Mouse (Mus musculus) forebrain, embryonic 16.5 days (tissue): Measurements from ENCODE around the gene Usp3. TPM values are rescaled to one million over a fixed set of nuclear protein-coding genes. Genes with fewer than 3 reads are reported as not detected.

Source experiments
- ATAC-seq: fragments of 200-750 bp; cut with Nextera tagmentation; 2 replicates; pipeline ENCODE4 v1.8.0; 2017; ENCODE audit warnings: mild to moderate bottlenecking, moderate library complexity
- H3K27ac ChIP-seq: fragments of 300-500 bp; sonication (generic); 2 replicates; pipeline ENCODE4 v1.5.1; 2014; ENCODE audit warnings: low read length, control low read depth
- H3K27me3 ChIP-seq: fragments of 300-500 bp; sonication (generic); replicated peaks from 2 replicates; pipeline ENCODE4 v1.6.1; 2014; ENCODE audit warnings: low read length; ENCODE audit not compliant: control insufficient read depth, insufficient read depth
- H3K36me3 ChIP-seq: fragments of 300-500 bp; sonication (generic); 2 replicates; pipeline ENCODE4 v1.6.1; 2014; ENCODE audit not compliant: control insufficient read depth, insufficient read depth
- H3K4me1 ChIP-seq: fragments of 300-500 bp; sonication (generic); replicated peaks from 2 replicates; pipeline ENCODE4 v1.6.1; 2014; ENCODE audit warnings: low read length; ENCODE audit not compliant: control insufficient read depth, insufficient read depth
- H3K4me2 ChIP-seq: fragments of 300-500 bp; sonication (generic); 2 replicates; pipeline ENCODE4 v1.6.1; 2014; ENCODE audit warnings: mild to moderate bottlenecking, low read length, control low read depth
- H3K4me3 ChIP-seq: fragments of 300-500 bp; sonication (generic); replicated peaks from 2 replicates; pipeline ENCODE4 v1.5.1; 2014; ENCODE audit warnings: mild to moderate bottlenecking, low read length, control low read depth
- H3K9ac ChIP-seq: fragments of 300-500 bp; sonication (generic); replicated peaks from 2 replicates; pipeline ENCODE4 v1.6.1; 2014; ENCODE audit warnings: low read depth, low read length, control low read depth
- H3K9me3 ChIP-seq: fragments of 300-500 bp; sonication (generic); 2 replicates; pipeline ENCODE4 v1.6.1; 2016; ENCODE audit warnings: low read length; ENCODE audit not compliant: control insufficient read depth
- WGBS: fragments of 180-500 bp; shearing (Covaris S2); extraction: QIAGEN DNeasy Blood & Tissue Kit; methylation state at CpG from one replicate; pipeline ENCODE4 v1.1.7; 2014; 5-methylcytosine and 5-hydroxymethylcytosine counted together
- polyA plus RNA-seq: library from polyadenylated mRNA; unstranded; fragments of >200 nt; fragmentation: Nextera tagmentation; extraction: Ambion mirVana; gene quantifications from 2 replicates; pipeline ENCODE4 v1.2.1, GENCODE M21; 2015

Gene Usp3
- polyA plus RNA-seq, 1 experiment from 2014 or later, result 93.0 TPM

GRCm38 (mm10) chr9:66606851-66607250 is 13.9 kb upstream of the Usp3 start:
- ATAC-seq, result no peak
- 56% methylated on average over 12 of the region's 12 CpGs for WGBS
- Histone ChIP-seq H3K27ac (no peak overlapping the region), H3K4me2 (no peak overlapping the region), H3K27me3 (no peaks in the 10 kb centered on the region), H3K36me3 (no peaks in the 10 kb centered on the region), H3K4me1 (peaks cover 6% of the 10 kb centered on the region), H3K9me3 (no peaks in the 10 kb centered on the region), H3K9ac (no peak overlapping the region), H3K4me3 (no peak overlapping the region)

DNA sequence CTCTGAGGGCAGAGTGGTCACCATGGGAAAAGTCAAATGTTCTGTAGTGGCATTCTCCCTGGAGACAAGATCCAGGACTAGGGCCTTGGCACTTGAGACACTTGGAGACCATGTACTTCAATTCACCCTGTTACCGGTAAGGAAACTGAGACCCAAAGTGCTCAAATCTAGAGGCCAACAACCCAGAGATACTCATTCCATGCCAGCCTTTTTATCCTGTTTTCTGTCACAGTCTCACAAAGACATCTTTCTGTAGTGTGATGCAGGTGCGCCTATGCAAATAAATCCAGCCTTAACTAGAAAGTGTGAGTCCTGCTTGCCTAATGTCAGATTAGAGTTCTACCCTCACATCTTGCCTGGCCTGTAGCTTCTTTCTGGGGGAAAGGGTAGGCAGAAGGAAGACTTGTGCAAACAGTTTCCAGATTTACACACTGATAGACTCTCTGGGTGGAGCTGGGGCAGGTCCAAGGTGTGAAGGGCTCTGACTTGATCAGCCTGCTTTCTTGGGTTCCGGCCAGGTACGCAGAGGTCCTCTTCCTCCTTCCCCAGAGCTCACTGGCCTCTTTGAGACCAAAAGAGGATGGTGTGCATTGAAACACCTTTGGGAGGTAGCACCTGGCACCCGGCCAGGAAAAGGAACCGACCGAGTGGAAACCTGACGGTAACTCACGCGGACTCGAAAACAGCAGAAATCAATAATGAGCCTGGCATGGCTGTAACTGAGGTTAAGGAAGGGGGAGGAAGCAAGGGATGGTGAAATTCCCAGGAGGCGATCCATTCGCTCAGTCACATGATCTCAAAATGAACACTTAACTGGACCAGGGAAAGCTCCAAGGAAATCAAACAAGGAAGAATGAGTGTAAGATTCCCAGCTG is 13.2 kb upstream of the Usp3 start:
- H3K4me3 ChIP-seq, result no peak overlapping the region
- WGBS, result 53% methylated on average over 13 of the region's 13 CpGs
- H3K36me3 ChIP-seq, result no peaks in the 10 kb centered on the region
- H3K9ac ChIP-seq, result no peak overlapping the region
- ATAC-seq, result no peak
- no peaks in the 10 kb centered on the region for H3K4me1 ChIP-seq
- no peak overlapping the region for H3K27ac ChIP-seq
- H3K4me2 ChIP-seq, result no peak overlapping the region
- H3K9me3 ChIP-seq, result no peaks in the 10 kb centered on the region
- no peaks in the 10 kb centered on the region for H3K27me3 ChIP-seq

DNA sequence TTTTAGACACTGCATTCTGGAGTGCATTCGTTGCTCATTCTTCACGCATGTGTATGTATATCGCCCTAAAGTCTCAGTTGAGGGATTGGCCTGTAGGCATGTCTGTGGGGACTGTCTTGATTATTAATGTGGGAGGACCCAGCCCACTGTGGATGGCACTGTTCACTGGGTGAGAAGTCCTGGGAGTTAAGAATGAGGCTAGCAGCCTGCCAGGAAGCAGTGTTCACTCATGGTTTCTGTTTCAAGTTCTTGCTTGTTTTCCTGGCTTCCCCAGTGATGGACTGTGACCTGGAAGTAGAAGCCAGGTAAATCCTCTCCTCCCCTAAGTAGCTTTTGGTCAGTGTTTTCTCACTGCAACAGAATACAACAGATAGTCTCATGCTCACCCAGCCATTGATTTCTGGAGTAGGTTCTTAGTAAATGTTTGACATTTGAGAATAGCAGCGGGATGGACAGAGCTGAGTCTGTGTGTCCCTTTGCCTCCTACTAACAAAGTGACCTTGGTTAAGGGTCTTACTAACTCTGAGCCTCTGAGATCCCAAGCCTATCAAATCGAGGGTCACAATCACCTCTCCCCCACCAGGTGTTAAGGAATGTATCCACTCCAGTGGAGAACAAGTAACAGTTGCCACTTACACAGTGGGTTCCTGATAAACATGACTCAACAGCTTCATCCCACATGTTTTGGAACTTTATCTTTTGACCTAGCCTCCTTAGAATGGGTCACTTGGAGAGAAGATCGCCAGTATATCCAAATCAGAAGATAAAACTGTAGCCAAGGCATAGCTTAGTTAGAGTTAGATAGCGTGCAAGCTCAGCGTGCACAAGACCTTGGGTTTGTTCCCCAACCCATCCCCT is 11.6 kb upstream of the Usp3 start:
- Histone ChIP-seq H3K4me2 (no peak overlapping the region), H3K27me3 (no peaks in the 10 kb centered on the region), H3K9ac (no peak overlapping the region), H3K36me3 (no peaks in the 10 kb centered on the region), H3K4me1 (no peaks in the 10 kb centered on the region), H3K27ac (no peak overlapping the region), H3K4me3 (no peak overlapping the region), H3K9me3 (no peaks in the 10 kb centered on the region)
- ATAC-seq, result no peak
- WGBS, result 92% methylated on average over 8 of the region's 8 CpGs

DNA sequence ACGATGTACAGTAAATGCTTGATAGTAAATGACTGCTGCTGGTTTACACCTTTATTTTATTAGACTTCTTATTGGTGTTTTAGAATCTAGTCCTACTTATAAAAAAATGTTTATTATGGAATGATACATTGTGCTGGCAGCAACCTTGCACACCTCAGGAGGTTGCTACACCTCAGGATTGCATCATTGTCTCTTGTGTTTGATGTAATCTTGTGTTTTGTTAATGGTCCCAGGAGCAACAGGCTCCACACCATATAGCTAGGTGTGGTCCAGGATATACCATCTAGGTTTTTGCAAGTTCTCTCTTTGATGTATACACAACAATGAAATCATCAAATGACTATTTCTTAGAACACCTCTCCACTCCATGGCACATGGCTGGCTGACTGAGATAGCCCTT is 11.0 kb upstream of the Usp3 start:
- WGBS, result 94% methylated on average over 1 of the region's 1 CpGs
- H3K4me2 ChIP-seq, result no peak overlapping the region
- no peak for ATAC-seq

DNA sequence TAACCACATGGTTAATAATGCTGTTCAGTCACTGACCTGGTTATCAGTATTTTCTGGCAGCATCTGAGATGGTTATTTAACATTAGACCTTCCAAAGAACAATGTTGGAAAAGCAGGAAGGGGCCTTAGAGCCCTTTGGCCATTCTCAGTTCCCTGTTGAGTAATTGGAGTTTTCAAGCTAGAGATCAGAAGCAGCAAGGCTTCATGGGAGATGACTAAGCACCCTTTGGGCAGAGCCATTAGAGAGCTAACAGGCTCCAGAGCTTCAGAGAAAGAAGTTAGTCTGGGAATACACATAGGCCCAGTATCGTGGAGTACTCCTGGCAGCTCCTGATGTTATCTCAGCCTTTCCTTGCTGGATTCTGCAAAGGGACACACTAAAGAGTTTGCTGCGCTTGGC is 8.1 kb upstream of the Usp3 start:
- Histone ChIP-seq H3K4me3 (no peak overlapping the region), H3K36me3 (no peaks in the 10 kb centered on the region), H3K27ac (no peak overlapping the region), H3K9me3 (no peaks in the 10 kb centered on the region), H3K4me1 (no peaks in the 10 kb centered on the region), H3K9ac (no peak overlapping the region), H3K4me2 (no peak overlapping the region), H3K27me3 (no peaks in the 10 kb centered on the region)
- no peak for ATAC-seq
- 86% methylated on average over 2 of the region's 2 CpGs for WGBS

More for the DNA sequence above, 11.0 kb upstream of the Usp3 start:
- Histone ChIP-seq H3K36me3 (no peaks in the 10 kb centered on the region), H3K9ac (no peak overlapping the region), H3K27ac (no peak overlapping the region), H3K4me3 (no peak overlapping the region), H3K27me3 (no peaks in the 10 kb centered on the region), H3K4me1 (no peaks in the 10 kb centered on the region), H3K9me3 (no peaks in the 10 kb centered on the region)

DNA sequence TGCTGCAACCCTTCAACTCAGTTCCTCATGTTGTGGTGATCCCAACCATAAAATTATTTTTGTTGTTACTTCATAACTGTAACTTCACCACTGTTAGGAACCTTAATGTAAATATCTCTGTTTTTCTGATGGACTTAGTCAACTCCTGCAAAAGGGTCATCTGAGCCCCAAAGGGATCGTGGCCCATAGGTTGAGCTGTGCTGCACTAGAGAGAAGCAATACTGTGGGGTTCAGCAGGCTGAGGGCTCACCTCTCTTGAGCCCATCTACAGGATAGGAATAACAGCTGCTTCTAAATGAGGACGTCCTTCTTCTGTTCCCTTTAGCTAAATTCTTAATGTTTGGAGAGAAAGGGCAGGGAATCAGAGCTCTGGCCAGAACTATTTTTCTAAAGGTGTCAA is 7.6 kb upstream of the Usp3 start:
- Histone ChIP-seq H3K9me3 (no peaks in the 10 kb centered on the region), H3K36me3 (no peaks in the 10 kb centered on the region), H3K4me2 (no peak overlapping the region), H3K4me3 (no peak overlapping the region), H3K27ac (no peak overlapping the region), H3K9ac (no peak overlapping the region), H3K4me1 (no peaks in the 10 kb centered on the region), H3K27me3 (no peaks in the 10 kb centered on the region)
- ATAC-seq, result no peak
- WGBS, result 78% methylated on average over 2 of the region's 2 CpGs

- Histone ChIP-seq H3K4me2 (no peak overlapping the region), H3K4me3 (no peak overlapping the region), H3K27me3 (no peaks in the 10 kb centered on the region), H3K4me1 (no peaks in the 10 kb centered on the region), H3K36me3 (no peaks in the 10 kb centered on the region), H3K9ac (no peak overlapping the region), H3K9me3 (no peaks in the 10 kb centered on the region), H3K27ac (no peak overlapping the region)
- ATAC-seq, result no peak
- WGBS, result 9% methylated on average over 4 of the region's 4 CpGs
Measured at GRCm38 (mm10) chr9:66599577-66599976, 6.6 kb upstream of the Usp3 start.

- no peak overlapping the region for H3K9ac ChIP-seq
- H3K9me3 ChIP-seq, result no peaks in the 10 kb centered on the region
- H3K4me3 ChIP-seq, result no peak overlapping the region
- no peaks in the 10 kb centered on the region for H3K27me3 ChIP-seq
- 49% methylated on average over 5 of the region's 5 CpGs for WGBS
- ATAC-seq, result no peak
- peaks cover 4% of the 10 kb centered on the region for H3K4me1 ChIP-seq
- H3K36me3 ChIP-seq, result no peaks in the 10 kb centered on the region
- H3K4me2 ChIP-seq, result no peak overlapping the region
- no peak overlapping the region for H3K27ac ChIP-seq
Measured at GRCm38 (mm10) chr9:66598636-66599035, 5.7 kb upstream of the Usp3 start.

GRCm38 (mm10) chr9:66597480-66598215 is 4.7 kb upstream of the Usp3 start:
- Histone ChIP-seq H3K9ac (no peak overlapping the region), H3K4me1 (peaks cover 8% of the 10 kb centered on the region), H3K4me2 (no peak overlapping the region), H3K36me3 (no peaks in the 10 kb centered on the region), H3K27ac (no peak overlapping the region), H3K4me3 (no peak overlapping the region), H3K27me3 (no peaks in the 10 kb centered on the region), H3K9me3 (no peaks in the 10 kb centered on the region)
- ATAC-seq, result no peak
- 17% methylated on average over 7 of the region's 7 CpGs for WGBS
